Mouse (Mus musculus): ENCODE results near the gene Hoxa9. TPM values are rescaled to one million over a fixed set of nuclear protein-coding genes. Genes with fewer than 3 reads are reported as not detected.

Hoxa9 gene
- polyA plus RNA-seq, 1 experiment from 2014 or later: 58.3 TPM

DNA sequence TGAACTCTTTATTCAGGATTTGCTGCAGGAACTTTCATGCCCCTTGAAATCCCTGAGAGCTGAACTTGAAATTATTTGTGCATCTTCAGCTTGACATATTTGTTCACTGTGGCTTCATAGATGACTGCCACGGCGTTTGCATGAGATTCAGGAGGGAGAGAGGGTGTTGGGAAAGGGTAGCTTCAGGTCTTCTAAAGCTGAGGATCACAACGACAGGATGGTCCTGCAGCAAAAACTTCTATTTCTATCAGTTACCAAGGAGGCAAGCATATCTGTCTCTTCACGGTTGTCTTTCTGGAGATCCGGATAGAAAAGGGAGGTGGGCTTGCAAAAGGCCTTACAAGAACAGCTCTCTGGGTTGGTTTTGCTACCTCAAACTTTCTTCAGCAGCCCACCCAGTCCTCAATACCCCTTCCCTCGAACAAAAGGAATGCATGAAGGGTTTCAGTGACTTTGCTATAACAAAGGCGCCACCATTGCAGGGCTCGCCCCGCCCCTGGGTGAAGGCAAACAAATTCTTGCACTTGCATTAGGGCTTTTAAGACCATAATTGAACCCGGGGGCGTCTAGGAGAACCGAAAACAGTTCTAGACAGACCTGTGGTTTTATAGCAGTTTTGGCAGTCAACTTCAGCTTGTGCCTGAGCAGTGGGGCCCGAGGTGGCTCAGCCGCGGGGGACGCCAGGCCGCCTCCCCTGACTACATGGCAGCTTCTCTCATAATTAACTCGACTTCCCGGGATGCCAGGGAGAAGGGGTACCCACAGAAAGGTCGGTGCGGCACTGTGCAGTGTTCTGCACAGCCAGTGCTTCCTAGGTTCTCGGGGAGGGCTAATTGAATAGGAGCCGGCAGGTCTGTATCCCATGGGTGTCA lies 17.1 kb upstream of the Hoxa9 start:
- H3K4me2 ChIP-seq (replicated peaks): peak overlapping the region; percentile 75

DNA sequence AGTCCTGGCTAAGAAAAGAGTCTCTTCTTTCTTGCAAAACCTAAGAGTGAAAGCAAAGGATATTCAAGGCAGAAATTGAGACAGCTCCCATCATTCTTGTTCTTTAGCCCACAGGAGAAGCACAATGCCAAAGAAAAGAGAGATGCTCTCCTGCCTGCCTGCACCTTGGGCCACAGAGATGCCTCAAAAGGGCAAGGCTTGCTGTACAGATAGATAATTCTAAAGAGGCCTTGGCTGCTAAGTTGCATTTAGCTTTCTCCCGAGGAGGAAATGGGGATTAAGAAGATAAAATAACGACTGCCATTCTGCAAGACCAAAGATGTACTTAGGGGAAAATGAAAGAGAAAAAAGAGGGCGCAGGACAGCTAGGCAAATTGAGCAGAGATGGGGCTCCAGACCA lies 16.0 kb upstream of the Hoxa9 start:
- peaks cover 50% of the 10 kb centered on the region for H3K4me1 ChIP-seq
- 7% methylated on average over 3 of the region's 3 CpGs for WGBS
- H3K27me3 ChIP-seq: peaks cover 17% of the 10 kb centered on the region
- H3K4me3 ChIP-seq: peak overlapping the region; percentile 95
- peak overlapping the region; percentile 75 for H3K4me2 ChIP-seq (replicated peaks)
- no peak for ATAC-seq (ENCODE audit: low FRiP score, low read depth)
- H3K36me3 ChIP-seq: peaks cover 11% of the 10 kb centered on the region; the same call in 1 of the 2 replicates
- peak overlapping the region; percentile 99 for H3K27ac ChIP-seq
- no peaks in the 10 kb centered on the region for H3K9me3 ChIP-seq
- H3K9ac ChIP-seq: peak overlapping the region; percentile 100

More for the DNA sequence above, 17.1 kb upstream of the Hoxa9 start:
- H3K27ac ChIP-seq: peak overlapping the region; percentile 97
- peaks cover 13% of the 10 kb centered on the region for H3K27me3 ChIP-seq
- peak overlapping the region; percentile 100 for H3K9ac ChIP-seq
- peak overlapping the region; percentile 95 for H3K4me3 ChIP-seq
- WGBS: 3% methylated on average over 23 of the region's 23 CpGs
- H3K36me3 ChIP-seq: peaks cover 16% of the 10 kb centered on the region; the same call in 1 of the 2 replicates
- no peaks in the 10 kb centered on the region for H3K9me3 ChIP-seq
- no peak for ATAC-seq (ENCODE audit: low FRiP score, low read depth)
- peaks cover 47% of the 10 kb centered on the region for H3K4me1 ChIP-seq

DNA sequence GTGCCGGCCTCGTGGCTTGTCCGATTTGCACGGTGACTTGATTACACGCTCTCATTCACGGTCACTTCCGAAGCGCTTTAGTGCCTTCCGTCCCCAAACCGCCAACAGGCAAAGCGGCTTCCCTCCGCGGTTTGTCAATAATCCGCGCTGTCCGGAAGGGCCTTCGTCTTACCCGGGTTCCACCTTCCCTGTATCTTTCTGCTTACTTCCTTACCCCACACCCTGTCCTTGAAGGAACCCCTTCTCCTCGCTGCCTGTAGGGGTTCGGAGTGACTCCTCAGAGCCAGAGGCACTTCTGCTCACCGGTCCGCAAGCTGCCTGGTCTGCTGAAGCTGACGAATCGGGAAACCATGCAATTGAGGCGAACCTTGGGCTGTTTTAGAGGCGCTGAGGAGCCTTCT lies 15.5 kb upstream of the Hoxa9 start:
- peak overlapping the region; percentile 99 for H3K27ac ChIP-seq
- under 1% methylated on average over 26 of the region's 26 CpGs for WGBS
- H3K27me3 ChIP-seq: peaks cover 14% of the 10 kb centered on the region
- no peak for ATAC-seq (ENCODE audit: low FRiP score, low read depth)
- H3K9ac ChIP-seq: peak overlapping the region; percentile 100
- H3K9me3 ChIP-seq: no peaks in the 10 kb centered on the region
- peaks cover 50% of the 10 kb centered on the region for H3K4me1 ChIP-seq
- H3K4me3 ChIP-seq: peak overlapping the region; percentile 95
- H3K36me3 ChIP-seq: peaks cover 11% of the 10 kb centered on the region; the same call in 1 of the 2 replicates
- peak overlapping the region; percentile 75 for H3K4me2 ChIP-seq (replicated peaks)

DNA sequence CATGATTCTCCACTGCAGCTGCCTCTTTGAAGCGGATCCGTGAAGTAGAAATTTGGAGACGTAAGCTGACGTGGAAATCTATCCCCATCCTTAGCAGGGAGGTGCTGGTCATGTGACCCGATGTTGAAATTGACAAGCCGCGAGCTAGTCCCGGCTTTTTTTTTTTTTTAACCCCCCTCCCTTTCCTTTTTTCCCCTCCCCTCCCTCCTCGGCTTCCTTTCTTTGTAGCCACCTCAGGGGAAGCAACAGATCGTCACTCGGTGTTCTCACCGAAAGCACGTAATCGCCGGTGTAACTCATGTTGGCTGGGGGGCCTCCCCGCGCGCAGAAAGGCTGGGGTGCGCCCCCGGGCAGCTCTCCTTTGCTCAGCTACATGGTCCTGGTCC lies 14.9 kb upstream of the Hoxa9 start, which contains the start of gene Hoxa11:
TSS of gene Hoxa11 (minus strand) at position 54 of the 386 bp plus-strand sequence.
- Histone ChIP-seq H3K9me3 (no peaks in the 10 kb centered on the region), H3K4me3 (peak within 1 kb of the TSS; percentile 95), H3K27ac (peak within 1 kb of the TSS; percentile 99), H3K9ac (peak within 1 kb of the TSS; percentile 100), H3K36me3 (peaks cover 11% of the 10 kb centered on the region; the same call in 1 of the 2 replicates), H3K4me2 (replicated peaks) (peak within 1 kb of the TSS; percentile 75), H3K27me3 (peaks cover 12% of the 10 kb centered on the region), H3K4me1 (peaks cover 50% of the 10 kb centered on the region)
- under 1% methylated on average over 20 of the region's 20 CpGs for WGBS
- peak; percentile 59 for ATAC-seq (ENCODE audit: low FRiP score, low read depth)

DNA sequence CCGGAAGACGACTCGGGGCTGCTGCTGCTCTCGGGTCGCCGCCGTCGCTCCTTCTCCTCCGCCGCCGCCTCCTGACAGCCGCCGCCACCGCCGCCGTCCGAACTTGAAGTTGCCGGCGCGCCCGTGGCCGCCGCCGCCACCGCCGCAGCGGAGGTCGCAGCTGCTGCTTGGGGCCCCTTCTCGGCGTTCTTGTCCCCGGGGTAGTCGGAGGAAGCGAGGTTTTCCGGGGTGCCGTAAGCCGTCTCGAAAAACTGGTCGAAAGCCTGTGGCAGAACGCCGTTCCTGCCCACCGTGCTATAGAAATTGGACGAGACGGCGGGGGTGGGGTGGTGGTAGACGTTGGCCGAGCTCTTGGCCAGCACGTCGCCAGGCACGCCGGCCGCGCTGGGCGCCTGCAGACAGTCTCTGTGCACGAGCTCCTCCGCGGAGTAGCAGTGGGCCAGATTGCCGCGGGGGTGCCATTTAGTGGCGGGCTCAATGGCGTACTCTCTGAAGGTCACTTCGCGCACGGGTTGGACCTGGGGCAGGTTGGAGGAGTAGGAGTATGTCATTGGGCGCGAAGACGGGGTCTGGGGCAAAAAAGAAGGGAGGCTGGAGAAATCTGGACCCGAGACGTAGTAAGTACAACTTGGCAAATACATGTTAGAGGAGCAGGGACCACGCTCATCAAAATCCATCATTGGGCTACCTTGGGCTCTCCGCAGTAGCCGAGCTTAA lies 14.3 kb upstream of the Hoxa9 start:
- H3K4me2 ChIP-seq (replicated peaks): peak overlapping the region; percentile 75

DNA sequence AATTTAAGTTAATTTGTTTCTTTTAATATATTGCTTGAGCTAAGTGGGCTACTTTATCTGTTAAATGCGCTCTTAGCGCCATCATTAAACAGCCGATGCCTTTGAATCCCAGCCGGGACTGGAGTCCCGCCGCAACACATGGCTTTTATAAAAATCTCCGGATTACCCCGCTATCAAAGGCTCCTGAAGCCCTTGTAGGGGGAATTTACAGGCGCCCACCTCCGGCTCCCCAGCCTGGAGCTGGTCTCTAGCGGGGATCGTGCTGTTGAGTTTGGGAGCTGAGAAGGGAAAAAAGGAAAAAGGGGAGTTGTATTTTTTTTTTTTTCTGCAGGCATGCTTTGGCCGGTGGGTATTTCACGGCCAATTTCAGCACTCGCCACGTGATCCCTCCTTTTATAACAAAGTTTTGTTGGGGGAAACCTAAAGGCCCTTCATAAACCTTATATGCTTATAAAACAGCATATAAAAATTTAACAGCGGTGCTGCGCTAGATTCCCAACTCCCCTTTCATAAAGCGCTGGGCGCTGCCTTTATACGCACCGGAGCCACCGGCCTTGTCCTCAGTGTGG lies 13.7 kb upstream of the Hoxa9 start:
- ATAC-seq (ENCODE audit: low FRiP score, low read depth): peak; percentile 28; the same call in 1 of the 2 replicates
- peak overlapping the region; percentile 99 for H3K27ac ChIP-seq
- peaks cover 9% of the 10 kb centered on the region; the same call in 1 of the 2 replicates for H3K27me3 ChIP-seq
- under 1% methylated on average over 23 of the region's 23 CpGs for WGBS
- peak overlapping the region; percentile 75 for H3K4me2 ChIP-seq (replicated peaks)
- H3K36me3 ChIP-seq: 0 out of 2 replicates have a peak, but pooled peaks cover 4% of the 10 kb centered on the region
- H3K4me1 ChIP-seq: peaks cover 41% of the 10 kb centered on the region
- H3K9ac ChIP-seq: peak overlapping the region; percentile 100
- peak overlapping the region; percentile 95 for H3K4me3 ChIP-seq
- no peaks in the 10 kb centered on the region for H3K9me3 ChIP-seq

More for the DNA sequence above, 14.3 kb upstream of the Hoxa9 start:
- WGBS: under 1% methylated on average over 67 of the region's 71 CpGs
- H3K36me3 ChIP-seq: peaks cover 11% of the 10 kb centered on the region; the same call in 1 of the 2 replicates
- H3K27ac ChIP-seq: peak overlapping the region; percentile 99
- 0 out of 2 replicates have a peak, but pooled peaks have one; percentile 10 for ATAC-seq (ENCODE audit: low FRiP score, low read depth)
- H3K27me3 ChIP-seq: peaks cover 9% of the 10 kb centered on the region; the same call in 1 of the 2 replicates
- no peaks in the 10 kb centered on the region for H3K9me3 ChIP-seq
- H3K4me3 ChIP-seq: peak overlapping the region; percentile 95
- peaks cover 47% of the 10 kb centered on the region for H3K4me1 ChIP-seq
- H3K9ac ChIP-seq: peak overlapping the region; percentile 100

DNA sequence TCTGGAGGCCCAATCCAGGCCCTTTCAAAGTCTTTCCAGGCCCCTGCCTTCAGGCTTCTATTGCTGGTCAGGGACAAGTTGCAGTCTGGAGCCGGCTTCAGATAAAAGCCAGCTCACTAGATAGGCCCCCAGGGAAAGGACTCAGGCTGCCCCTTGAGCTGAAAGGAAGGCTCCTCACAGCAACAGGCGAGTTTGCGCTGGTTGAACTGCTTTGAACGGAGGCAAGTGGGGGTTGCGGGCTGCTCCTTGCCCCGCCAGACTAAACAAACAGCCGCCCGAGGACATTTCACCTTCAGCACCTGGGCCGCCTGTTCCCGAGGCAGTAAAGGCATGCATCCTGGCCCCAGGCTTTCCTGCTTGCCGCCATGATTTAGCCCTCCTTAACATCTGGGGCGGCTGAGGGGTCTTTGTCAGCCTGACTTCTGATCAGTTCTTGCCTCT lies 12.8 kb upstream of the Hoxa9 start:
- ATAC-seq (ENCODE audit: low FRiP score, low read depth): no peak
- Histone ChIP-seq H3K4me1 (peaks cover 33% of the 10 kb centered on the region), H3K27me3 (peaks cover 9% of the 10 kb centered on the region; the same call in 1 of the 2 replicates), H3K9ac (peak overlapping the region; percentile 100), H3K27ac (peak overlapping the region; percentile 99), H3K4me3 (peak overlapping the region; percentile 95), H3K9me3 (no peaks in the 10 kb centered on the region), H3K36me3 (no peaks in the 10 kb centered on the region), H3K4me2 (replicated peaks) (peak overlapping the region; percentile 75)
- WGBS: 3% methylated on average over 12 of the region's 12 CpGs

DNA sequence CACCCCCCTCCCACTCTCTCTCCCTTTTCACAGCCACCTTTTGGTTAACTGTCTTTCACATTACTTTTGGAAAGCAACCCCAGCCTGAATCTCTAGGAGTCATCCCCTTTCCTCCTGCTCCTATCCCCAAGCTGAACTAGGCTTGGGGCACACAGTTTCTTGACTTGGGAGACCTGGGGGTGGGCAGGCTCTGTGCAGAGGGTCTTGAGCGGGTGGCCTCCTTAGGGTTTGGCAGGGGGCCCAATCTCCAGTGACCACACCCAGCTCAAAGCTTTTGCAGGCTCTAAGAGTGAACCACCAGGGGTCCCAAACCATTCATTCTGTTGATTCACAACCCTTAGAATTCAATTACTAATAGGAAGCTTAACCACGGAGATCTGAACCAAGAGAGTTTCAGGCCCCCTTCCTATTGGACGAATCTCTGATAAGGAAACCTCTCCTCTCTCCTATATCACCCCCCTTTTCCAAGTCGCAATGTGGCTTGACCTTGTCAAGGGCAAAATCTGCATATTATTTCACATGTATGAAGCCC lies 12.0 kb upstream of the Hoxa9 start:
- Histone ChIP-seq H3K36me3 (no peaks in the 10 kb centered on the region), H3K27me3 (peaks cover 9% of the 10 kb centered on the region; the same call in 1 of the 2 replicates), H3K9me3 (no peaks in the 10 kb centered on the region), H3K4me2 (replicated peaks) (peak overlapping the region; percentile 75), H3K9ac (peak overlapping the region; percentile 100), H3K4me1 (peaks cover 33% of the 10 kb centered on the region), H3K27ac (peak overlapping the region; percentile 99), H3K4me3 (peak overlapping the region; percentile 95)
- ATAC-seq (ENCODE audit: low FRiP score, low read depth): no peak
- 18% methylated on average over 4 of the region's 4 CpGs for WGBS

DNA sequence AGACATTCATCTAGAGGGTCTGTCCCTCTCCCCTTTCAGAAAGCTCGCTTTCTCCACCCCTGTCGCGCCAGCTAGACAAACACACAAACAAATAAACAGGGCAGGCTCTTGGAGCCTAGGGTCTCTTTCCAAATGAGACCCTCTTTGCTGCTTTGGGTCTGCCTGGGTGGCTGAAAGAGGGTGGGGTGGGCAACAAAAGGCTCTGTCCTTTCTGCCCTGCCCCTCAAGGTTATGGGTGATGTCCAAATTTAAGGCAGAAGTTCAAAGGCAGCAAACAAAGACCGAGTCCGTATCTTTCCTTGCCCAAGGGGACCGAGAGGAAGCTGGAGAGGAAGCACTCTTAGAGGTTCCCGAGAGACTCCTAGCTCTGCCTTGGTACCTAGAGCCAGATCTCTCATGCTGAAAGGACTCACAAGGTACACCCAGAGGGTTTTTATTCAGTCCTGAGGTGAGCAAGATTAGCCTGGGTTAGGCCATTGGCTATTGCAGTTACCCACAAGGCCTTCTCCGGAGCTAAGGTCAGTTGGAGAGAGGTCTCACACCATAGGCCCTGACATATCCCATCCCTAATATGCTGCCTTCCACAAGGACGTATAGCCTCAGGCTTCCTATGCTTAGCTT lies 10.2 kb upstream of the Hoxa9 start:
- peak overlapping the region; percentile 100 for H3K9ac ChIP-seq
- H3K27me3 ChIP-seq: peaks cover 9% of the 10 kb centered on the region; the same call in 1 of the 2 replicates
- H3K4me3 ChIP-seq: peak overlapping the region; percentile 95
- 8% methylated on average over 9 of the region's 9 CpGs for WGBS
- H3K9me3 ChIP-seq: no peaks in the 10 kb centered on the region
- H3K36me3 ChIP-seq: 0 out of 2 replicates have a peak, but pooled peaks cover 3% of the 10 kb centered on the region
- H3K27ac ChIP-seq: peak overlapping the region; percentile 100
- peak overlapping the region; percentile 75 for H3K4me2 ChIP-seq (replicated peaks)
- H3K4me1 ChIP-seq: peaks cover 43% of the 10 kb centered on the region
- ATAC-seq (ENCODE audit: low FRiP score, low read depth): no peak

DNA sequence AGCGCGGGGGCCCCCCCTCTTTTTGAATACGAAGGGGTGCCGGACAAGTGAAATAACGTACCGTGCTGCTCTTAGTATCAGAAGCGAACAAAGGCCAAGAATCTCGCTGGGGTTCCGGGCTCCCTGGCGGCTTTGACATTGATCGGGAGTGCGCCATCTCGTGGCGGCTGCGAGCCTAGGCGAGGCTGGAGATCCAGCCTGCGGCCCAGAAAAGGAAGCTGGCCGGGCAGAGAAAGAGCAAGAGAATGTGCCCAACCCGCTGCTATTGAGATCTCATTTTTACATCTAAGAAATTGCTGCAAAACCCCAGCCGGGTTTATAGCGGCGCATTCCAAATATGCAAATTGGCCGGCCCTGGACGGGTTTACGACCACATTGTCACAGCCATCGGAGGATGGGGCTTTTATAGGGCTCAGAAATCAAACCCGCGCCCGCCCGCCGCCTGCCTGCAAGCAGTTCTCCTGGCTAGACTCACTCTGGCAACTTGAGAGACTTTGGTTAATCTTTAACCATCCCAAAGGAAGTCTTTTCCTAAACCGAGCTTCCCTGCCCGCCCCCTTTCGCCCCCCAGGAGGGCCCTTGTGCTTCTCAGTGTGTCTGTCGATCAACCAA lies 9.6 kb upstream of the Hoxa9 start, which contains the start of gene Hoxa10:
TSS of gene Hoxa10 (minus strand) at position 466 of the 612 bp plus-strand sequence.
- Histone ChIP-seq H3K4me1 (peaks cover 49% of the 10 kb centered on the region), H3K4me2 (replicated peaks) (peak within 1 kb of the TSS; percentile 75), H3K36me3 (0 out of 2 replicates have a peak, but pooled peaks cover 6% of the 10 kb centered on the region), H3K4me3 (peak within 1 kb of the TSS; percentile 95), H3K27ac (peak within 1 kb of the TSS; percentile 100), H3K27me3 (peaks cover 9% of the 10 kb centered on the region; the same call in 1 of the 2 replicates), H3K9ac (peak within 1 kb of the TSS; percentile 100), H3K9me3 (no peaks in the 10 kb centered on the region)
- WGBS: under 1% methylated on average over 35 of the region's 35 CpGs
- peak; percentile 52 for ATAC-seq (ENCODE audit: low FRiP score, low read depth)

Measured in limb, embryonic 13.5 days (tissue).